Mouse (Mus musculus) heart, postnatal 0 days (tissue): ENCODE results near the gene Olfr432.

ENCODE experiments used
- CTCF ChIP-seq: IDR thresholded peaks from 2 replicates; pipeline ENCODE4 v1.5.1; 2016; ENCODE audit warnings: antibody characterized with exemption, control low read depth, low read depth
- EP300 ChIP-seq: IDR thresholded peaks from 2 replicates; pipeline ENCODE4 v1.6.1; 2016; ENCODE audit warnings: antibody characterized with exemption, low read depth

DNA sequence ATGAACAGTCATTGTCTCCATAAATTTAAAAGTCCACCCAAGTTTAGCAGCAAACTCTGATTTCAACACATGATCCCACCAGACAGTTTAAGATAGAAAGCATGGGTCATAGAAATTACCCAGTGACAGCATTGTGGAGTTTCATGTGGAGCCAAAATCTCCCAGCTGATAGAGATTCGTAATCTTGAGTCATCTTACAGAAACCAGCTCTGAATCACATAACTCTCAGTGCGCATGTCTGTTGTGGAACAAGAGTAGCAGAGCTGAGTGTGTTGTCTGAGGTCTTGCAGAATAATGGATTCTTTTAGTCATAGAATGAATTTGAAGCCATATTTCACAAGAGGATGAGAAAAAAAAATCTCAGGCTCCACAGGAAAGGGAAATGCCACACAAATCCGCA lies 4.0 kb downstream of the Olfr432 start:
- no peak for TF ChIP-seq CTCF
- no peak for TF ChIP-seq EP300
